Mouse (Mus musculus) 3134 (cell line): Measurements from ENCODE around the gene Ntng1.
A peak's percentile ranks its signal among the peaks of the same experiment; 100 is the strongest.

Experiments used
- DNase-seq: peaks from one replicate; pipeline ENCODE4 v3.0.0-alpha.2; 2011; ENCODE audit warnings: low spot score; ENCODE audit not compliant: insufficient read length; ENCODE audit errors: extremely low read depth

The Ntng1 gene

GRCm38 (mm10) chr3:110143206-110144061, at the start of gene Ntng1:
Ntng1 (minus strand) TSS chr3:110144011.
- peak; percentile 15 for DNase-seq

- no peak for DNase-seq
Measured at GRCm38 (mm10) chr3:110187401-110187948, 43.7 kb upstream of the Ntng1 start.

GRCm38 (mm10) chr3:110149089-110149488, 5.3 kb upstream of the Ntng1 start:
- DNase-seq: no peak

GRCm38 (mm10) chr3:110144301-110145055, 667 bp upstream of the Ntng1 start:
- DNase-seq: no peak

- DNase-seq: no peak
Measured at GRCm38 (mm10) chr3:110142314-110143205, 1.3 kb downstream of the Ntng1 start.

- no peak for DNase-seq
Measured at GRCm38 (mm10) chr3:110141351-110142302, 2.2 kb downstream of the Ntng1 start.

GRCm38 (mm10) chr3:110136115-110136514, 7.7 kb downstream of the Ntng1 start:
- no peak for DNase-seq

- DNase-seq: no peak
Measured at GRCm38 (mm10) chr3:110133150-110133549, 10.7 kb downstream of the Ntng1 start.

- no peak for DNase-seq
Measured at GRCm38 (mm10) chr3:110132289-110132688, 11.5 kb downstream of the Ntng1 start.

GRCm38 (mm10) chr3:110131043-110131891, 12.5 kb downstream of the Ntng1 start:
- DNase-seq: no peak

GRCm38 (mm10) chr3:110129607-110130006, 14.2 kb downstream of the Ntng1 start:
- no peak for DNase-seq

- no peak for DNase-seq
Measured at GRCm38 (mm10) chr3:110105982-110106381, 37.8 kb downstream of the Ntng1 start.

- no peak for DNase-seq
Measured at GRCm38 (mm10) chr3:110094407-110094806, 49.4 kb downstream of the Ntng1 start.

GRCm38 (mm10) chr3:110094003-110094402, 49.8 kb downstream of the Ntng1 start:
- no peak for DNase-seq

- no peak for DNase-seq
Measured at GRCm38 (mm10) chr3:110092521-110092920, 51.3 kb downstream of the Ntng1 start.

GRCm38 (mm10) chr3:110087189-110087588, 56.6 kb downstream of the Ntng1 start:
- no peak for DNase-seq

GRCm38 (mm10) chr3:110085336-110085735, 58.5 kb downstream of the Ntng1 start:
- DNase-seq: no peak

- DNase-seq: no peak
Measured at GRCm38 (mm10) chr3:110064709-110065256, 79.0 kb downstream of the Ntng1 start.
